Mouse (Mus musculus) inflammation-experienced regulatory T-cells, adult 6 months (primary cell): Measurements from ENCODE around the gene Slc35g1. TPM values are rescaled to one million over a fixed set of nuclear protein-coding genes. Genes with fewer than 3 reads are reported as not detected.
"Not testable (repeated sequence)": the region's sequence is repeated elsewhere in the genome, so short reads cannot be mapped to it uniquely, and the experiment has no call there.

Experiments used
- ATAC-seq: one replicate; pipeline ENCODE4 v1.8.0; 2017
- polyA plus RNA-seq, 3 experiments: library from polyadenylated mRNA; unstranded; fragments of 100-300 nt; shearing (Covaris generic); gene quantifications; one replicate each; pipeline ENCODE4 v1.2.1; 2017

Slc35g1 gene
- 1 to 10 TPM; 3.5 to 7.3 (median 5.0) TPM for polyA plus RNA-seq

- ATAC-seq = peak; percentile 81
These were observed at the start of gene Slc35g1 for GRCm38 (mm10) chr19:38395701-38396632. Gene Slc35g1, plus strand, starts transcription at chr19:38395980.

GRCm38 (mm10) chr19:38348271-38349012 lies 47.3 kb upstream of the Slc35g1 start:
- ATAC-seq = no peak

- no peak for ATAC-seq
These were observed 46.8 kb upstream of the Slc35g1 start for GRCm38 (mm10) chr19:38349013-38349341.

GRCm38 (mm10) chr19:38351202-38351601 lies 44.6 kb upstream of the Slc35g1 start:
- no peak for ATAC-seq

GRCm38 (mm10) chr19:38351728-38352127 lies 44.1 kb upstream of the Slc35g1 start:
- no peak for ATAC-seq

GRCm38 (mm10) chr19:38352495-38353130 lies 43.2 kb upstream of the Slc35g1 start:
- peak; percentile 63 for ATAC-seq

- ATAC-seq = no peak
These were observed 41.5 kb upstream of the Slc35g1 start for GRCm38 (mm10) chr19:38354279-38354678.

GRCm38 (mm10) chr19:38354819-38355360 lies 40.9 kb upstream of the Slc35g1 start:
- ATAC-seq = no peak

- ATAC-seq = no peak
These were observed 39.5 kb upstream of the Slc35g1 start for GRCm38 (mm10) chr19:38356211-38356828.

GRCm38 (mm10) chr19:38357956-38358623 lies 37.7 kb upstream of the Slc35g1 start:
- ATAC-seq = no peak

GRCm38 (mm10) chr19:38359287-38359686 lies 36.5 kb upstream of the Slc35g1 start:
- ATAC-seq = peak; percentile 43

GRCm38 (mm10) chr19:38361850-38362249 lies 33.9 kb upstream of the Slc35g1 start:
- ATAC-seq = no peak

- ATAC-seq = no peak
These were observed 32.4 kb upstream of the Slc35g1 start for GRCm38 (mm10) chr19:38363358-38363757.

GRCm38 (mm10) chr19:38363879-38364659 lies 31.7 kb upstream of the Slc35g1 start:
- no peak for ATAC-seq

- ATAC-seq = no peak
These were observed 30.7 kb upstream of the Slc35g1 start for GRCm38 (mm10) chr19:38364939-38365614.

GRCm38 (mm10) chr19:38372460-38373102 lies 23.2 kb upstream of the Slc35g1 start:
- no peak for ATAC-seq

GRCm38 (mm10) chr19:38373371-38373770 lies 22.4 kb upstream of the Slc35g1 start:
- no peak for ATAC-seq

GRCm38 (mm10) chr19:38383769-38384168 lies 12.0 kb upstream of the Slc35g1 start:
- no peak for ATAC-seq

- not testable (repeated sequence) for ATAC-seq
These were observed 8.8 kb upstream of the Slc35g1 start for GRCm38 (mm10) chr19:38387021-38387420.

- ATAC-seq = no peak
These were observed 7.9 kb upstream of the Slc35g1 start for GRCm38 (mm10) chr19:38387835-38388234.
